Mouse (Mus musculus): Measurements from ENCODE around the gene Klhdc8b. TPM values are rescaled to one million over a fixed set of nuclear protein-coding genes. Genes with fewer than 3 reads are reported as not detected.
A peak's percentile ranks its signal among the peaks of the same experiment; 100 is the strongest.

The Klhdc8b gene
- total RNA-seq (2021): 1 to 10 TPM; 6.8 to 8.9 TPM

DNA sequence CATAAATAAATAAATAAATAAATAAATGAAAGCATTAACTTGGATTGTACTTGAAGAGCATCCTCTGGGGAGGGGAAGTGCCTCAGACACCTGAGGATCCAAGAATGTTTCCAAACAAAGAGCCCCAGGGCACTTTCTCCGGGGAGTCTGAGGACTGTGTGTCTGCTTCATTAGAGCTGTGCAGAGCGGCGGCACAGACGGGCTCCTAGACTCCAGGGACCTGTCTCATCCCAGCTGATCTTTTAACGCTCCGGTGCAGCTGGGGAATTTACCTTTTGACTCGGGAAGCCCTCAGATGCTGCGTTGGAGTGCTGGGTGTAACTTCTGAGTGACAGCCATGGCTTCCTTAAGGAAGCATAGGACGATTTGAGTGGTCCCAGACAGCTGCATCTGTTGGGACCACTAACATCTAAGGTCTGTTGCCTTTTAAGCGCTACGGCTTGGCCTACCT lies at the start of gene Klhdc8b:
Gene Klhdc8b (minus strand): TSS at position 401 of the 451 bp plus-strand sequence.
- intact Hi-C loops (cut with DNase I): no loop called here
- DNase-seq: no peak

DNA sequence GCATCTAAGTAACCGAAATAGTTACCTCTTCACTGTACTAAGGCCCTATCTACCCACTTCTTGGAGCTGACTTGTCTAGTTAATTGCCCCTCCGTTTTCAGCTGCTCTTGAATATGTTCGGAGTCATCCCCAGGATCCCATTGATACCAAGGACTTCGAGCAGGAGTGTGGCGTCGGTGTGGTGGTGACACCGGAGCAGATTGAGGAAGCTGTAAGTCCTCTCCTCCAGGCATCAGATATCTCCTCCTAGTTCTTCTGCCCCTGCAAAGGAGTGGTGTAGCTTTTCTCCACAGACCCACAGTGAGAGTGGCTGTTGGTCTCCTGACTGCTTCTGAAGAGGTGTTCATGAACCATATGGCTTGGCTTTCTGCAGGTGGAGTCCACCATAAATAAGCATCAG lies 47.4 kb upstream of the Klhdc8b start:
- intact Hi-C loops (cut with DNase I): no loop called here
- DNase-seq: no peak

DNA sequence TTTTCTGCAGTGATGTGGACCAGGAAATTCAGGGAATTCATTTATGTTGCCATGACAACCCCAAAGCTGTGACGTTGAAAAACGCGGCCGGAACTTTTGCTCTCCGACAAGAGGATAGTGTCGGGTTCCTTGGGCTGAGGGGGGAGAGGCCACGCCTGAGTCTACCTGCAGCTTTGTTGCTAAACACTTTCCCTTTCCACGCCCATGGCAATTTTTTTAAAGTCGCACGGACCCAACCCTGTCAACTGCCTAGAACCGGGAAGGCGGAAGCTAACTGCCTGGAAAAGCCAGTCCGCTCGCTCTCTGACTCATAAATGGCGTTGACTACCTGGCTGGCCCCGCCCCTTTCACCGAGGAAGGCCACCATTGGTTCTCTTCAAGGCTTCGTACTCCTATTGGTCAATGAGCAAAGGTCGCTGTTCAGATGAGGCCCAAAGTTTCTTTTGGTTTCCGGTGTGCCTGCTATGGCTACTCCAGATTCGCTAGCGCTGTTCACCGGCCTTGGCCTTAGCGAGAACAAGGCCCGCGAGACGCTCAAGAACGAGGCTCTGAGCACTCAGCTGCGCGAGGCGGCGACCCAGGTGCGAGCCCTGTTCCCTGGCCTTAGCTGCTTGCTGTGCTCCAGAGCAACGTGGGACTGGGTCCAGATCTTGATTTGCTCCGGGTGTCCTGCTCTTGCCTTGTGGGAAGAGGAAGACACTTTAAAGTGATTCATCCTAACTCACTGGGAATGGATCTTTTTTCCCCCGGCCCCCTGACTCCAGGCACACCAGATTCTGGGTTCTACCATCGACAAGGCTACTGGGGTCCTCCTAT lies 46.4 kb upstream of the Klhdc8b start, which contains the start of gene Qars:
Gene Qars (plus strand): TSS at position 88 of the 816 bp plus-strand sequence.
- intact Hi-C loops (cut with DNase I): loop anchor here (2.0 kb wide), 1 partner anchor 15 kb away; no protein-coding TSS in a partner anchor
- peak; percentile 91 to 92 for DNase-seq

DNA sequence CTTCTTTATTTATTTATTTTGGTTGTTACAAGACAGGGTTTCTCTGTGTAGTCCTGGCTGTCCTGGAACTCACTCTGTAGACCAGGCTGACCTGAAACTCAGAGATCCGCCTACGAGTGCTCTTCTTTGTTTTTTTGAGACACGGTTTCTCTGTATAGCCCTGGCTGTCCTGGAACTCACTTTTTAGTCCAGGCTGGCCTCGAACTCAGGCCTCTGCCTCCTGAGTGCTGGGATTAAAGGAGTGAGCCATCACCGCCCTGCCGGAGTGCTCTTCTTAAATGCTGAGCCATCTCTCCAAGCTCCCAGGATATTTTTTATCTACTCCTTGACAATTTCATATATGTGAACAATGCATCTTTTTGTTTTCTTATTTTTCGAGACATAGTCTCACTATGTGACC lies 45.5 kb upstream of the Klhdc8b start:
- no peak for DNase-seq
- intact Hi-C loops (cut with DNase I): loop anchor here (2.0 kb wide), 1 partner anchor 14 kb away; no protein-coding TSS in a partner anchor

DNA sequence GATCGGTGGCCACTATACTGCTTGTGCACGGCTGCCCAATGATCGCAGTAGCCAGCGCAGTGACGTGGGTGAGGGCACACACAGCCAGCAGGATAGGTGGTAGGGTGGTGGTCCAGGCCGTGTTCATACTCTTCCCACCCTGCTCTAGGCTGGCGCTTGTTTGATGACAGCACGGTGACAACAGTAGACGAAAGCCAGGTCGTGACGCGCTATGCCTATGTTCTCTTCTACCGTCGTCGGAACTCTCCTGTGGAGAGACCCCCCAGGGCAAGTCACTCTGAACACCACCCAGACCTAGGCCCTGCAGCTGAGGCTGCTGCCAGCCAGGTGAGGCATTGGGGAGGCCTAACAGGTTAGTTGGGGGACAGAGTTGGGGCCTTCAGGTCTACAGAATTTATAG lies 38.6 kb upstream of the Klhdc8b start:
- intact Hi-C loops (cut with DNase I): no loop called here
- DNase-seq: no peak

DNA sequence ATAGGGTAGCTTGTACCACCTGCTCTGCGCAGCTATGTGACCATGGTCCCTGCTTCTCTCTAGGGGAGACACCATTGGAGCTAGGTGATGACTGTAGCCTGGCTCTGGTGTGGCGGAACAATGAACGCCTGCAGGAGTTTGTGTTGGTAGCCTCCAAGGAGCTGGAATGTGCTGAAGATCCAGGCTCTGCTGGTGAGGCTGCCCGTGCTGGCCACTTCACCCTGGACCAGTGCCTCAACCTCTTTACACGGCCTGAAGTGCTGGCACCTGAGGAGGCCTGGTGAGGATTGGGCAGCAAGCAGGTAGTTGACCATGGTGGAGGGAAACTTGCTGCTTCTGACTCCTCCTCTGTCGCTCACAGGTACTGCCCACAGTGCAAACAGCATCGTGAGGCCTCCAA lies 37.9 kb upstream of the Klhdc8b start:
- intact Hi-C loops (cut with DNase I): no loop called here

DNA sequence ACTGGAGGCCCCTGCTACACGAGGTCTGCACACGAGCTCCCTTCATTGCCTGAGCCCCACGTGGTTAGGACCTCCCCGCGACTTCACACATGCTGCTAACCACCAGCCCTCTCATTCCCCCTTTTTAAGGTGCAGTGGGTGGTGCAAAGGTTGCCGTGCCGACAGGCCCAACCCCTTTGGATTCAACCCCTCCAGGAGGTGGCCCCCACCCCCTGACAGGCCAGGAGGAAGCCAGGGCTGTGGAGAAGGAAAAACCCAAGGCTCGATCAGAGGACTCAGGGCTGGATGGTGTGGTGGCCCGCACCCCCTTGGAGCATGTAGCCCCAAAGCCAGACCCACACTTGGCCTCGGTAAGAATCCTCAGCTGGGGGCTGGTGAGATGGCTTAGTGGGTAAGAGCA lies 33.5 kb upstream of the Klhdc8b start:
- no peak for DNase-seq
- intact Hi-C loops (cut with DNase I): no loop called here

More for the DNA sequence above, 37.9 kb upstream of the Klhdc8b start:
- no peak for DNase-seq

DNA sequence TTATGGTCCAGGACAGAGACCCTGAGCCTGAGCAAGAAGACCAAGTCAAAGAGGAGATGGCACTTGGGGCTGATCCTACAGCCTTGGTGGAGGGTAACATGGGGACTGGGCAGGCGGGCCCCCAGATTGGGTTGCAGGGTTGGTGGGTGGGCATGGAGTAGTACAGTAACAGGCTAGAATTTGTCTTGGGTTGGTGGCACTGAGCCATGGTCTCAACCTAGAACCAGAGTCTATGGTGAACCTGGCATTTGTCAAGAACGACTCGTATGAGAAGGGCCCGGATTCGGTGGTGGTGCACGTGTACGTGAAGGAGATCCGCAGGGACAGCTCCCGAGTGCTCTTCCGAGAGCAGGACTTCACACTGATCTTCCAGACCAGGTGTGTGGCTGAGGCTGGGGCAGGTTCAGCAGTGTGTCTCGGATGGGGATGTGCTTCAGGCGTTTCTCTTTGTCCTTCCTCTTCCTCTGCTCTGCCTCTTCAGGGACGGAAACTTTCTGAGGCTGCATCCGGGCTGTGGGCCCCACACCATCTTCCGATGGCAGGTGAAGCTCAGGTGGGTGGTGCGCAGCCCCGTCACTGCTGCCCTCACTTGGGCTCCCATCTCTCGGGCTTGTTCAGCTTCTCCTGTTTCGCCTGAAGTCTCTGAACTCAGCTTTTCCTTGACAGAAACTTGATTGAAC lies 32.9 kb upstream of the Klhdc8b start:
- intact Hi-C loops (cut with DNase I): no loop called here
- DNase-seq: no peak

DNA sequence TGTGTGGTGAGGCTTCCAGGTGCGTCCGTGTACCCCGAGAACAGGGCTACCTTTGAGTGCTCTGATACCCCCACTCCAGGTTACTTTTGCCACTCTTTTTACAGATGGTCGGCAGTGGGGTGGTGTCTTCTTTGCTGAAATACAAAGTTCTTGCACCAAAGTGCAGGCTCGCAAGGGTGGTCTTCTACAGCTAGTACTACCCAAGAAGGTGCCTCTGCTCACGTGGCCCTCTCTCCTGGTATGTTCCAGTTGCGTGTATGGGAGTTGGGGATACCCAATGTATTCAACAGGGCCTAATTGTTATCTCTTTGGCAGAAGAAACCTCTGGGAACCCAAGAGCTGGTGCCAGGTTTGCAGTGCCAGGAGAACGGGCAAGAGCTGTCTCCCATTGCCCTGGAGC lies 31.9 kb upstream of the Klhdc8b start:
- no peak for DNase-seq
- intact Hi-C loops (cut with DNase I): loop anchor here (2.0 kb wide), 1 partner anchor 14 kb away; the partner anchor contains the start of gene Qars

DNA sequence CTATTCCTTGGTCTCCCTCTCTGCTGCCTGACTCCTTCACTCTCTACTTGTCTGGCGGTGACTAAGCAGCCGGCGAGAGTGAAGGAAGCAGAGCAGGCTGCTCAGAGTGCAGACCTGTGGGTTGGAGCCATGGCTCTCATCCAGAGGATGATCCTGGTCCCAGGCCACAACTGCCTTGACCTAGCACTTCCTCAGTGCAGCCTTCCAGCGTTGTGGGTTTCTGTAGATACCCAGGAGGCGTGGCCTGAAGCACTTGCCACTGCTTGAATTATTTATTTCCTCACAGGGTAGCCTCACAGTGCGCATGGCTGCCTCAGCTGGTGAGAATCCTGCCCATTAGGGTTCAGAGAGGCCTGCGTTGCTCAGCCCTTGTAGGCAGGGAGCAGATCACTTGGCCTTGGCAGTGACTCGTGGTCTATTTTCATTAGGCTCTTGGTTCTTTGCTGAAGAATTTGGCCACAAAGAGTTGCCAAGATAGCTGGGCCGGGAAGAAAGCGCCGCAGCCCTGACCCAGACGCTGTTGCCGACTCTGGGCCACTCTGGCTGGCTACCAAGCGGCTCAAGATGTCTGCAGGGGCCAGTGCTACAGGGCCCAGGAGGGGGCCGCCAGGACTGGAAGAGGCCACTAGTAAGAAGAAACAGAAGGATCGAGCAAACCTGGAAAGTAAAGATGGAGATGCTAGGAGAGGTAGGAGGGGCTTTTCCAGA lies 30.8 kb upstream of the Klhdc8b start:
- intact Hi-C loops (cut with DNase I): loop anchor here (2.0 kb wide), 1 partner anchor 15 kb away; the partner anchor contains the start of gene Qars

DNA sequence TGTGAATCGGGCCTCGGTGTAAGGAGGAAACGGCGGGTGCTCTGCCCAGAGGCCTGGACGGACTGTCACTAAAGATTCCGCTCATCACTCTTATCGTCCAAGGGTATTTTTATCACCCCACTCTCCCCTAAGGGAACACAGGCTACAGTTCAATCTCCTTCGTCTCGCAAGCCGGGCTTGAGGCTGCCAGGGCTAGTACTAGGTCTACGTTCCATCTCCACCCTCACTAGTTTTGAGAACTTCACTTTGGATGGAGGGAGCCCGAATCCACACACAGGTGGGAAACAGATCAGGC lies 29.9 kb upstream of the Klhdc8b start:
- DNase-seq: no peak
- intact Hi-C loops (cut with DNase I): no loop called here

More for the DNA sequence above, 30.8 kb upstream of the Klhdc8b start:
- DNase-seq: peak in 1 of 2 experiments; percentile 35

DNA sequence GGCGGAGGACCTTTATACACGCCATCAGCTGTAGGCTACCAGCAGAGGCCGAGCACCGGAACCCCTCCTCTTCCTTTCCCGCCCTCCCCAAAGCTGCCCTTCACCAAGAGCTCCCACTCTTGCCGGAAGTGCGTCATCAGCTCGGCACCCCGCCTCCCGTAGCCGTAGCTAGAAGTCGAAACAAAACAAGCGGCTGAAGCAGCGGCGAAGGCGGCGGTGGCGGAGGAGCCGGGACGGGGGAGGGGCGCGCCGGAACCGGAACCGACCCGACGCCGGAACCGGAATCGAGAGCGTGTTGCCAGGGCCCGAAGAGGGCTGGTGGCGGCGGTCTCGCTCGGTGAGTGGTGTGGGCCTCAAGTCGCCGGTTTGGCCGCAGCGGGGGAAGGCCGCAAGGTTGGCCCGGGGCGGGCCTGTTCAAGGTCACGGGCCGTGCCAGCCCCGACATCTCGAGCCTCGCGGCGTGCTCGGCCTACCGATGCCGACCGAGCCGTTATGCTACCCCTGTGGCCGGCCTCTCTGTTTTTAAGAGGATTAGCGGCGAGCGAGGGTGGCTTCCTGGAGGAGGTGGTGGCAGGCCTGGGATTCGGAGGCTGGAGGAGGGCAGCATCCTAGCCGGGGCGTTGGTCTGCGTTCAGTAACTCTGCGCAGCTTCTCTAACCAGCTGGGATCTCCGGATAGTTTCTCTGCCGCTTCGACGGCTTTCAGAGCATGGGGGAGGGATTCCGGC lies 29.3 kb upstream of the Klhdc8b start, which contains the start of gene Usp19:
Gene Usp19 (plus strand): TSS at position 44 of the 727 bp plus-strand sequence.
- peak; percentile 94 to 95 for DNase-seq
- intact Hi-C loops (cut with DNase I): loop anchor here (1.0 kb wide), 1 partner anchor 8 kb away; no protein-coding TSS in a partner anchor

DNA sequence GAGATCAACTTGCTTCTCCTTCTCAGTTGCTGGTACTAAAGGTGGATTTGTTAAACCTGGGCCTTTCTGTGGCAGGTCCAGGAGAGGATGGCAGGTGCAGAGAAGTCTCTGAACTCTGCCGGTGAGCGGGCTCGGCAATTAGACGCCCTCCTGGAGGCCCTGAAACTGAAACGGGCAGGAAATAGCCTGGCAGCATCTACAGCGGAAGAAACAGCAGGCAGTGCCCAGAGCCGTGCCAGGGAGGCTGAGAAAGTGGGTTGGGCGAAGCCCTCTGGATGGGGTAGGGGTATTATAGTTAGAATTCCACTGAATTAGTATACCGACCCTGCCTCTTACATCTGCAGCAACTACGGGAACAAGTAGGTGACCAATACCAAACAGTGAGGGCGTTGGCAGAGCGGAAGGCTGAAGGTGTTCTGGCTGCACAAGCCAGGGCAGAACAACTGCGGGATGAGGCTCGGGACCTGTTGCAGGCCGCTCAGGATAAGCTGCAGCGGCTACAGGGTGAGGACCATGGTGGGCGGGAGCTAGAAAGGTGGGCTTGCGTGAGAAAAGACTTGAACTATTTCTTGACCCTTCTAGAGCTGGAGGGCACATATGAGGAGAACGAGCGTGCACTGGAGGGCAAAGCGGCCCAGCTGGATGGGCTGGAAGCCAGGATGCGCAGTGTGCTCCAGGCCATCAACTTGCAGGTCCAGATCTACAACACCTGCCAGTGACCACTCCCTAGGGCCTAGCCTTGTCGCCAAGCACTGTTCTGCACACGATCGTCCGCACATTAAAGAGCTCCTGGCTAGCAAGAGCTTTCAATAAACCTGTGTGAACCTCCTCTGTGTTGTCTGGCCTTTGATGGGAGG lies 28.5 kb upstream of the Klhdc8b start:
- intact Hi-C loops (cut with DNase I): loop anchor here (1.0 kb wide), 1 partner anchor 8 kb away; no protein-coding TSS in a partner anchor
- DNase-seq: no peak

DNA sequence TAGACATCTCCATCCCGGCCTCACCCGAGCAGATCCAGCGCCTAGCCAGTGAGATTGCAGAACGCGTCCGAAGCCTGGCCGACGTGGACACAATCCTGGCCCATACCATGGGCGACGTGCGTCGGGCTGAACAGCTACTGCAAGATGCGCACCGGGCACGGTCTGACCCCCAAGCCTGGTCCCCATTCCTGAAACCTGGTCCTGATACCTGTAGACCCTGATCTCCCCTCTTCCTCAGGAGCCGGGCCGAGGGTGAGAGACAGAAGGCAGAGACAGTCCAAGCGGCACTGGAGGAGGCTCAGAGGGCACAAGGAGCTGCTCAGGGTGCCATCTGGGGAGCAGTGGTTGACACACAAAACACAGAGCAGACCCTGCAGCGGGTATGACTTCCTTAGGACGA lies 27.8 kb upstream of the Klhdc8b start:
- intact Hi-C loops (cut with DNase I): no loop called here
- no peak for DNase-seq

DNA sequence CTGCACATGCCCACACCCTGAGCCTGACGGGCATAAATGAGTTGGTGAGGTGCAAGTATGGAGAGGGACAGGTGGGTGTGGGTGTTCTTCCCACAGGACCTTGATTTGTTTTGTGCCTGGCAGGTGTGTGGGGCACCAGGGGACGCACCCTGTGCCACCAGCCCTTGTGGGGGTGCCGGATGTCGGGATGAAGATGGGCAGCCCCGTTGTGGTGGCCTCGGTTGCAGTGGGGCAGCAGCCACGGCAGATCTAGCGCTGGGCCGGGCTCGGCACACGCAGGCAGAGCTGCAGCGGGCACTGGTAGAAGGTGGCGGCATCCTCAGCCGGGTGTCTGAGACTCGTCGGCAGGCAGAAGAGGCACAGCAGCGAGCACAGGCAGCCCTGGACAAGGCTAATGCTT lies 27.0 kb upstream of the Klhdc8b start:
- intact Hi-C loops (cut with DNase I): no loop called here
- no peak for DNase-seq

DNA sequence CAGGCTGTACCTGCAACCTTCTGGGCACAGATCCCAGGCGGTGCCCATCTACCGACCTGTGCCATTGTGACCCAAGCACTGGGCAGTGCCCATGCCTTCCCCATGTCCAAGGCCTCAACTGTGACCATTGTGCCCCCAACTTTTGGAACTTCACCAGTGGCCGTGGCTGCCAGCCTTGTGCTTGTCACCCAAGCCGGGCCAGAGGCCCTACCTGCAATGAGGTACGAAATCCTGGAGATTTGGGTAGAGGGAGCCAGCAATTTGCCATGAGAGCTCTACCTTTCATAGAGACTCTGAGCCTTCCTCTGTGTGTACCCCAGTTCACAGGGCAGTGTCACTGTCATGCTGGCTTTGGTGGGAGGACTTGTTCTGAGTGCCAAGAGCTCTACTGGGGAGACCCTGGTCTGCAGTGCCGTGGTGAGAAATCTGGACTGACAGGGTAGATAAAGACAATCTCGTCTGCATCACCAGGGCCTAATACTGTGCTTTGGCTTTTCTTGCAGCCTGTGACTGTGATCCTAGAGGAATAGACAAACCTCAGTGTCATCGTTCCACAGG lies 25.7 kb upstream of the Klhdc8b start:
- no peak for DNase-seq
- intact Hi-C loops (cut with DNase I): no loop called here

DNA sequence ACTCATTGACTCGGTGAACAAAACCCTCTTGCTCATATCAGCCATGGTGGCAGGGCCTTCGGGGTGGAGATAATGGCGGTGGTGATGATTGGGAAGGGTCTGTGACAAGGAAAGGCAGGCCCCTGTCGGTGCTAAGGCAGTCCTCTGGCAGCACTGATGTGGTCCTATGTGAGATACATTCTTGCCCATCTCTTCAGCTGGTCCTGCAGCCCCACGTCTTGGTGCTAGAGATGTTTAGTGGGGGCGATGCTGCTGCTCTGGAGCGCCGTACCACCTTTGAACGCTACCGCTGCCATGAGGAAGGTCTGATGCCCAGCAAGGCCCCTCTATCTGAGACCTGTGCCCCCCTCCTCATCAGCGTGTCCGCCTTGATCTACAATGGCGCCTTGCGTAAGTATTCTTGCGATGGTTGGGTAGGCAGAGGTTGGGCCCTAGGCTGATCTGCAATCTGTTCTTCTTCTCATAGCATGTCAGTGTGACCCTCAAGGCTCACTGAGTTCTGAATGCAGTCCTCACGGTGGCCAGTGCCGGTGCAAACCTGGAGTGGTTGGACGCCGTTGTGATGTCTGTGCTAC lies 24.0 kb upstream of the Klhdc8b start:
- DNase-seq: no peak
- intact Hi-C loops (cut with DNase I): no loop called here

DNA sequence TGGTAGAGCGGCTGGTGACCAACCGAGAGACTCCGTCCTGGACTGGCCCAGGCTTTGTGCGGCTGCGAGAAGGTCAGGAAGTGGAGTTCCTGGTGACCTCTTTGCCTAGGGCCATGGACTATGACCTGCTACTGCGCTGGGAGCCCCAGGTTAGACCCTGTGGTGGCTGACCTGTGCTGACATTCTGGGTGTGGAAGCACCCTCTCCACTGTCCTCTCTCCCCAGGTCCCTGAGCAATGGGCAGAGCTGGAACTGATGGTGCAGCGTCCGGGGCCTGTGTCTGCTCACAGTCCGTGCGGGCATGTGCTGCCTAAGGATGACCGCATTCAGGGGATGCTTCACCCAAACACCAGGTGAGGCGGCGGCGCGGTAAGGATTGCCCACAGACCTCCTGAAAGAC lies 22.6 kb upstream of the Klhdc8b start:
- intact Hi-C loops (cut with DNase I): no loop called here
- DNase-seq: no peak
